Mouse (Mus musculus) forebrain, postnatal 0 days (tissue): ENCODE data around the gene Cog5. TPM values are rescaled to one million over a fixed set of nuclear protein-coding genes. Genes with fewer than 3 reads are reported as not detected.
A peak's percentile ranks its signal among the peaks of the same experiment; 100 is the strongest.

Source experiments
- ATAC-seq: fragments of 200-750 bp; cut with Nextera tagmentation; 2 replicates; pipeline ENCODE4 v1.8.0; 2017; ENCODE audit warnings: mild to moderate bottlenecking, moderate library complexity
- DNase-seq: peaks from one replicate; pipeline ENCODE4 v3.0.0-alpha.2; 2015
- H3K27ac ChIP-seq: fragments of 300-500 bp; sonication (generic); 2 replicates; pipeline ENCODE4 v1.5.1; 2014; ENCODE audit warnings: low read depth, mild to moderate bottlenecking, antibody characterized with exemption, low read length, moderate library complexity, mixed read lengths
- H3K27me3 ChIP-seq: fragments of 300-500 bp; sonication (generic); 2 replicates; pipeline ENCODE4 v1.6.1; 2014; ENCODE audit warnings: mild to moderate bottlenecking, low read length, mixed read lengths; ENCODE audit not compliant: insufficient read depth
- H3K36me3 ChIP-seq: fragments of 300-500 bp; sonication (generic); 2 replicates; pipeline ENCODE4 v1.6.1; 2014; ENCODE audit warnings: mild to moderate bottlenecking, moderate library complexity; ENCODE audit not compliant: insufficient read depth
- H3K4me1 ChIP-seq: fragments of 300-500 bp; sonication (generic); 2 replicates; pipeline ENCODE4 v1.6.1; 2014; ENCODE audit warnings: antibody characterized with exemption; ENCODE audit not compliant: insufficient read depth
- H3K4me2 ChIP-seq: fragments of 300-500 bp; sonication (generic); 2 replicates; pipeline ENCODE4 v1.6.1; 2014; ENCODE audit warnings: low read depth, mild to moderate bottlenecking, moderate library complexity
- H3K4me3 ChIP-seq: fragments of 300-500 bp; sonication (generic); 2 replicates; pipeline ENCODE4 v1.5.1; 2014; ENCODE audit warnings: low read depth, low read length, mixed read lengths
- H3K9ac ChIP-seq: fragments of 300-500 bp; sonication (generic); 2 replicates; pipeline ENCODE4 v1.6.1; 2014; ENCODE audit warnings: mild to moderate bottlenecking
- H3K9me3 ChIP-seq: fragments of 300-500 bp; sonication (generic); 2 replicates; pipeline ENCODE4 v1.6.1; 2016; ENCODE audit warnings: low read length
- CTCF ChIP-seq: sonication (generic); IDR thresholded peaks from 2 replicates; pipeline ENCODE4 v1.5.1; 2016; ENCODE audit warnings: antibody characterized with exemption, control low read depth, low read depth
- WGBS: fragments of 180-500 bp; shearing (Covaris S2); extraction: QIAGEN DNeasy Blood & Tissue Kit; methylation state at CpG from one replicate; pipeline ENCODE4 v1.1.7; 2014; 5-methylcytosine and 5-hydroxymethylcytosine counted together
- polyA plus RNA-seq: library from polyadenylated mRNA; unstranded; fragments of >200 nt; fragmentation: Nextera tagmentation; extraction: Ambion mirVana; gene quantifications from 2 replicates; pipeline ENCODE4 v1.2.1, GENCODE M21; 2015
- total RNA-seq: library from RNA; depleted of rRNA; stranded (reverse); fragments of >200 nt; gene quantifications from 2 replicates; pipeline ENCODE4 v1.2.3, GENCODE M21; 2014

The Cog5 gene
- total and polyA plus RNA-seq, 2 experiments from 2014 or later, result 17.3 to 47.7 TPM

GRCm38 (mm10) chr12:31667187-31667586, 12.5 kb downstream of the Cog5 start:
- Histone ChIP-seq H3K4me3 (no peak overlapping the region), H3K9ac (no peak overlapping the region), H3K4me1 (no peaks in the 10 kb centered on the region), H3K36me3 (peaks cover 34% of the 10 kb centered on the region; the same call in 1 of the 2 replicates), H3K9me3 (no peaks in the 10 kb centered on the region), H3K27ac (no peak overlapping the region), H3K27me3 (no peaks in the 10 kb centered on the region), H3K4me2 (no peak overlapping the region)
- WGBS, result 62% methylated on average over 3 of the region's 3 CpGs
- DNase-seq (no peak), ATAC-seq (no peak)
- TF ChIP-seq CTCF, result no peak

- no peak overlapping the region for H3K27ac ChIP-seq
- no peaks in the 10 kb centered on the region for H3K27me3 ChIP-seq
- H3K4me2 ChIP-seq, result no peak overlapping the region
- no peak for ATAC-seq
- no peaks in the 10 kb centered on the region for H3K9me3 ChIP-seq
- 94% methylated on average over 3 of the region's 3 CpGs for WGBS
- no peak for DNase-seq
- H3K4me3 ChIP-seq, result no peak overlapping the region
- no peaks in the 10 kb centered on the region for H3K4me1 ChIP-seq
- TF ChIP-seq CTCF, result no peak
- no peak overlapping the region for H3K9ac ChIP-seq
- no peaks in the 10 kb centered on the region for H3K36me3 ChIP-seq
Observed at GRCm38 (mm10) chr12:31686679-31687078, 32.0 kb downstream of the Cog5 start.

- Histone ChIP-seq H3K36me3 (peaks cover 5% of the 10 kb centered on the region; the same call in 1 of the 2 replicates), H3K9ac (no peak overlapping the region), H3K4me2 (no peak overlapping the region), H3K4me1 (no peaks in the 10 kb centered on the region), H3K27me3 (no peaks in the 10 kb centered on the region), H3K9me3 (no peaks in the 10 kb centered on the region), H3K4me3 (no peak overlapping the region), H3K27ac (no peak overlapping the region)
- DNase-seq (no peak), ATAC-seq (no peak)
- 96% methylated on average over 1 of the region's 1 CpGs for WGBS
- no peak for TF ChIP-seq CTCF
Observed at GRCm38 (mm10) chr12:31693278-31693677, 38.6 kb downstream of the Cog5 start.

- Histone ChIP-seq H3K4me3 (no peak overlapping the region), H3K4me2 (no peak overlapping the region), H3K9me3 (no peaks in the 10 kb centered on the region), H3K4me1 (no peaks in the 10 kb centered on the region), H3K27ac (no peak overlapping the region), H3K27me3 (no peaks in the 10 kb centered on the region), H3K36me3 (peaks cover 5% of the 10 kb centered on the region; the same call in 1 of the 2 replicates), H3K9ac (no peak overlapping the region)
- 68% methylated on average over 5 of the region's 5 CpGs for WGBS
- no peak for DNase-seq
- no peak for TF ChIP-seq CTCF
- no peak for ATAC-seq
Observed at GRCm38 (mm10) chr12:31700623-31701347, 46.1 kb downstream of the Cog5 start.

GRCm38 (mm10) chr12:31701411-31701810, 46.7 kb downstream of the Cog5 start:
- WGBS, result 69% methylated on average over 5 of the region's 5 CpGs
- DNase-seq, result no peak

GRCm38 (mm10) chr12:31703904-31704303, 49.2 kb downstream of the Cog5 start:
- Histone ChIP-seq H3K4me1 (no peaks in the 10 kb centered on the region), H3K36me3 (no peaks in the 10 kb centered on the region), H3K27ac (no peak overlapping the region), H3K9ac (no peak overlapping the region), H3K4me2 (no peak overlapping the region), H3K9me3 (no peaks in the 10 kb centered on the region), H3K4me3 (no peak overlapping the region), H3K27me3 (no peaks in the 10 kb centered on the region)
- ATAC-seq (no peak), DNase-seq (no peak)
- peak; percentile 30 for TF ChIP-seq CTCF
- WGBS, result 83% methylated on average over 6 of the region's 6 CpGs

More at GRCm38 (mm10) chr12:31701411-31701810, 46.7 kb downstream of the Cog5 start:
- H3K27me3 ChIP-seq, result no peaks in the 10 kb centered on the region
- no peaks in the 10 kb centered on the region for H3K4me1 ChIP-seq
- peaks cover 5% of the 10 kb centered on the region; the same call in 1 of the 2 replicates for H3K36me3 ChIP-seq
- H3K27ac ChIP-seq, result no peak overlapping the region
- no peak for TF ChIP-seq CTCF
- no peak overlapping the region for H3K4me2 ChIP-seq
- ATAC-seq, result no peak
- H3K9me3 ChIP-seq, result no peaks in the 10 kb centered on the region
- H3K9ac ChIP-seq, result no peak overlapping the region
- H3K4me3 ChIP-seq, result no peak overlapping the region

GRCm38 (mm10) chr12:31706168-31706567, 51.5 kb downstream of the Cog5 start:
- H3K9ac ChIP-seq, result no peak overlapping the region
- 49% methylated on average over 2 of the region's 2 CpGs for WGBS
- H3K36me3 ChIP-seq, result no peaks in the 10 kb centered on the region
- no peak overlapping the region for H3K4me2 ChIP-seq
- no peaks in the 10 kb centered on the region for H3K27me3 ChIP-seq
- H3K4me3 ChIP-seq, result no peak overlapping the region
- TF ChIP-seq CTCF, result no peak
- H3K27ac ChIP-seq, result no peak overlapping the region
- no peaks in the 10 kb centered on the region for H3K9me3 ChIP-seq
- no peak for DNase-seq
- ATAC-seq, result no peak
- no peaks in the 10 kb centered on the region for H3K4me1 ChIP-seq
